Mouse (Mus musculus): ENCODE results near the gene Tex13c2.

Tex13c2 gene

DNA sequence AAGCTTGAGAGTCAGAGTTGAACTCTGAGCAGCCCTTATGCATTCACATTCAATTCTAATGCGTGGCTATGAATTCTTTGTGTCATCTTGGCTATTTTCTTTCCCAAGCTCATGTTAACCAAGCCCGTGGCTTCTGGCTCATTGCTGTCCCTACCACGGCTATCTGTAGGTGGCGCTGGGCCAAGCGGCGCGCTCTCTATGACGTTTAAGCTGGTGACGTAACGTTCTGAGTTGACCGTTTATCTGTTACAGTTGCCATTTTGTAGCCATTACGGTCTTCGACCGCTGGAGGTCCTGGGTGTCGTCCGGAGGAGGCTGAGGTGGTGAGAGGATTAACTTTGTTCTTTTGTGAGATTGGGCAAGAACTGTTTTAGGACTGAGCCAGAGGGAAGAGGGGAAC lies at the start of gene Tex13c2:
Gene Tex13c2 (plus strand): TSS at position 246 of the 400 bp plus-strand sequence.
- DNase-seq (ENCODE audit: low read depth, low spot score): no peak

DNA sequence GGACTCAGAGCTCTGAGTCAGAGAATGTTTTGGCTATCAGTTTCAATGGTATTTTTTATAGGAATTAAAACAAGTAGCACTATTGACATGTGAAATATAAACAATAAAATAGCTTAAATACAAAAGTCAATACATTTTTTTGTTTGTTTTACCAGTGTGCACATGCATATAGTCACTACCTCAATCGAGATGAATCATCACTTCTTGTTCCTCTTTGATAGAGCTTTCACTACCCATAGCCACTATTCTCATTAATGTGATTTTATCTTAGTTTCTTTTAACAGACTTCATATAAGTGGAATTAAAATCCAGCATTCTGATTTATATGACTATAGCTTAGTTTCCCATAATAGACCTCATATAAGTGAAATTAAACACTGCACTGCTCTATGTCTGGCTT lies 39.2 kb upstream of the Tex13c2 start:
- DNase-seq (ENCODE audit: low read depth, low spot score): no peak

DNA sequence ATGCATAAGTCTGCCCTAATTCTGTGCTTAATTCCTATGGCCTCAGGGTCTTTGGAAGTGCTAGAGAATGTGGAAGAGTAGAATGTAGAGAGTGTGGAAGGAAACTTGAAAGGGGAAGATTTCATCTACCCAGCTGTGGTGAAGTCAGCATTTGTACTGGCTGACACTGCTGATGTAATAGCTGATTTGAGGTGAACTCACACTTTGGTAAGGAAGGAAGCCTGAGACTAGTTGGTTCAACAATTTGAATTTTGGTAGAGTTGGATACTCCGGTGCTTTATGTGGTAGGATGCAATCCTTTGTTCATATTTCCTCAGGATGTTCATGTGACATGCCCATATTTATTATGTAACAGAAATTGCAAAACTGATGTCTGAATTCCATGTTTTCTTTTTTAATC lies 36.5 kb upstream of the Tex13c2 start:
- DNase-seq (ENCODE audit: low read depth, low spot score): no peak

DNA sequence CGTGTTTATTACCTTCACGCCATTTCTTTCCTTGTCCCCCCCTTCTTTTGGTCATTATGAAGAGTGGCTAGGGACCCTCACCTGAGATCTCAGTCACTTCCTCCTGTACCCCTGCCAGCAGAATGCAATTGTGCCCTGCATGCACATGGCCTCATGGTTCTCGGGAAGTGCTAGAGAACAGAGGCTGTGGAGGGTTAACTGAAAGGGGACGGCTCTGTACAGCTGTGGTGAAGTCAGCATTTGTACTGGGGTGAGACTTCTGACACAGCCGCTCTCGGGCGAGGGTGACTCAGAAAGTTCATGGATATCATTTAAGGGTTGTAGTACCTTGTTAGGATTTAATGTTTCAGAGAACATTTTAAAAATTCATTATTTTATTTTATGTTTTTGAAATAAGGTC lies 35.0 kb upstream of the Tex13c2 start:
- no peak for DNase-seq (ENCODE audit: low read depth, low spot score)

DNA sequence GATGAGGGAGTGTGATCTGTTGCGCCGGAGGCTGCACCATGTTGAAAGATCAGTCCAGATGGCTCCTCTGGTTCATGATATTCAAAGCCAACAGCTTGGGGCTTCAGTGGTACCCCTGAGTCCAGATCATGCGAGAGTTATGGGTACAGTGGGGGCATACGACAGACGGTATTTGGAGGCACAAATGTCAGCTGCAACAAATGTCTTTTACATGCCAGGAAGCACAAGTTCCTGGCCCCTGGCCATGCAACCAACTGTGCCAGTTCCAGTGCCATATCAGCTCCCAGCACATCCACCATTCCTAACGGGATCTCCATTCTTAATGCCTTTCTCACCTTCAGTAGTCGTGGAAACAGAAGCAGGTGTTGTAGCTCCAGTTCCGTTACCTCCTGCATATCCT lies 845 bp downstream of the Tex13c2 start:
- no peak for DNase-seq (ENCODE audit: low read depth, low spot score)

DNA sequence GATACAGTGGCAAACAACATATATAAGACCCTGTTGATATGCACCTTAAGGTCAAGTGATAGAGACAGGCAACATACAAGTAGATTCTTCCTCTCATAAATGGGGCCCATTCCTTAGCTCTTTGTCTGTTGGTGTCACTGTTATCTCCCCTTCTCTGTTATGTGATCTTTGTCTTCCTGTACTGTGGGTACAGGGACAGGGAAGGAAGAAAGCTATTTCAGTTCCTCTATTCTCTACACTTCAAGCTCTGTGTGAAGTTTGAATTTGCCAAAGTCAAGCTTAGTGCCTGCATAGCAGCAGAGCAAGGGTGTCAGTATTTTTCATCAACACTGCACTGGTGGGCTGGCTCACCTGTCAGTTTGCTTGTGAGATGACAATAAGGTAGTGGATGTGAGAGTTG lies 11.0 kb downstream of the Tex13c2 start:
- DNase-seq (ENCODE audit: low read depth, low spot score): no peak

DNA sequence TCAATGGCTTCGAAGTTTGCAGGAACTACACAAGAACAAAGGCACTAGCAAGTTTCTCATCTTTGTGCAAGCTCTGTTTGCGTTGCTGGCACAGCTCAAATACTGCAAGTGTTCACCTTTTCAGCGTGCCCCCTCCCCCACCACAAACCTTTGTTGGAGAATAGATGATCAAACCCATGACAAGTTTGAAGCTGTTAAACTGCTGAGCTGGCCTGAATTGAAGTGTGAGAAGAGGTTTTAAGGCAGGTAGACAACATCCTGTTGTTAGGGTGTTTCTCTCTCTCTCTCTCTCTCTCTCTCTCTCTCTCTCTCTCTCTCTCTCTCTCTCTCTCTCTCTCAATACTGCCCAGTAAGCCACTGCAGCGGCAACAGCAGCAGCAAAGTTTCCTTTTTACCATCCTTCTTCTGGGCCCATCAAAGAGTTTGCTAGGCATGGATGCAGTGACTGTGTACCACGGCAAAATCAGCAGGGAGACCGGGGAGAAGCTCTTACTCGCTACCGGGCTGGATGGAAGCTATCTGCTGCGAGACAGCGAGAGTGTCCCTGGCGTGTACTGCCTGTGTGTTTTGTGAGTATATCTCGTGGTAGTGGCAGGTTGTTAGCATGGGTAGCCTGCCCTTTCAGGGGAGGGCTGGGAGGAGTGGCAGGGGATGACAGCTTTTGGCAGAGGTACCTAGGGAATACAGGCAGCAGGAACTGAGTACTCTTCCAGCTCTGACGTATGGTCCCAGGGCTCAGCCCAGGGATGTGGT lies 13.0 kb downstream of the Tex13c2 start, which contains the start of gene Sh2d1a:
Gene Sh2d1a (plus strand): TSS at position 163 of the 753 bp plus-strand sequence.
- DNase-seq (ENCODE audit: low read depth, low spot score): no peak

DNA sequence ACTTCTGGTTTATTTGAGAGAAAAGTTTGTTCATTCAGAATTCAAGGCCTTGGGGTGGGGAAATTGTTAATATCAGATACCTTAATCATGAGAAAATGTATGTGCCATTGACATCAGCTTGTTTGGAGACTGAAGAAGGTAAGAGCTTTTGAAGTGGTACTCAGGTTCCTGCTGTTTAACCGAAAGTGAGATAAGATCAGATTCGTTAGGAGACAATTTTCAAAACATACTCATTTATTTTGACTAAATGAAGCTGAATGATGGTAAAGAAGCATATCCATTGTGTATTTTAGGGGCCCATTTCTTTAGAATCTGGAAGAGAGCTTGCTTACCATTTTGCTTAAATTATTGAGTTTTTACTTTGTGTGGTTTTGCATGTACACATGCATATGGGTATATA lies 21.6 kb downstream of the Tex13c2 start:
- DNase-seq (ENCODE audit: low read depth, low spot score): no peak

DNA sequence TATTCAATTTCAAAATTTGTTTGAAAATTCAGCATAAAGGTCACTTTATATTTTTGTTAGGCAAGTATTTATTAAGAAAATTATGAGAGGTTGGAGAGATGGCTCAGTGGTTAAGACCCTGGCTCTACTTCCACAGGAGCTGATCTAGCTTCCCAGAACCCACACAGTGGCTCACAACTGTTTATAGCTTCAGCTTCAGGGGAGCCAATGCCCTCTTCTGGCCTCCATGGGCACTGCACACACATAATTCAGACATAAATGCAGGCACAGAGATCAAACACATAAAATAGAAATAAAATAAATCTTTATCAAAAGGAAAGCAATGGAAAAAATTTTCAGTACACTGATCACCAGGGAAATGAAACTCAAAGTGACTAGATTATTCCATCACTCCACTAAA lies 23.1 kb downstream of the Tex13c2 start:
- DNase-seq (ENCODE audit: low read depth, low spot score): no peak

DNA sequence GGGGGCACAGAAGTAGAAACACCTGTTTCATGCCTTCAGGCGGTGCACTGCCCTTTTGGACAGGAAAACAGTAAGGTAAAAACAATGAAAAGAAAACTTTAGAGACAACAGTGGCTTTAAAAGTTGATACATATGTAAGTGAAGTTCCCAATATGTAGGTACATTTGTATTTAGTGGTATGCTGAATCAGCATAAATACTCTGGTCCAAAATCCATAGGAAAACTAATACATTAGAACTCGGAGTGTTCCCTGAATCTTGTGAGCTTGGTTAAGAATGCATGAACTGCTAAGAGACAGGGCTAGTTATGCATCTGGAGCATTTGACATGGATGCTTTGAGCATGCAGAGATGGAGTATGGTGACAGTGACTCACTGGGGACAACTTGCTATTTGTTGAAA lies 33.4 kb downstream of the Tex13c2 start:
- no peak for DNase-seq (ENCODE audit: low read depth, low spot score)

DNA sequence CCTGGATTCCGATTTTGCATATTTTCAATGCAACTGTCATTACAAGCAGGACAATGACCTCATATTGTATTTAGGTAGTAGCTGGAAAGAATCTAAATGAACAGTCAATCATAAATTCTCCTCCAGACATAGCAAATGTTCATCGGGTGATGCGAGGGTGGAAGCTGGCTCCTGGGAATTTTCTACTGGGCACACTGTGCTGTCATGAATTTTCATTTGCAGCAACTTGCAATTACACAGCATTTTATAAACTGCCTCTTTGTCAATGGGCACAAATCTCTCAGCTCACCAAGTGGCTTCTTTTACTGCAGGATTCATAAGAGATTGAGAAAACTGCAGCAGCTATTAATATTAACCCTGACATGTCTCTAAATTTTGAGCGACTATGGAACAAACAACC lies 41.2 kb downstream of the Tex13c2 start:
- no peak for DNase-seq (ENCODE audit: low read depth, low spot score)

DNA sequence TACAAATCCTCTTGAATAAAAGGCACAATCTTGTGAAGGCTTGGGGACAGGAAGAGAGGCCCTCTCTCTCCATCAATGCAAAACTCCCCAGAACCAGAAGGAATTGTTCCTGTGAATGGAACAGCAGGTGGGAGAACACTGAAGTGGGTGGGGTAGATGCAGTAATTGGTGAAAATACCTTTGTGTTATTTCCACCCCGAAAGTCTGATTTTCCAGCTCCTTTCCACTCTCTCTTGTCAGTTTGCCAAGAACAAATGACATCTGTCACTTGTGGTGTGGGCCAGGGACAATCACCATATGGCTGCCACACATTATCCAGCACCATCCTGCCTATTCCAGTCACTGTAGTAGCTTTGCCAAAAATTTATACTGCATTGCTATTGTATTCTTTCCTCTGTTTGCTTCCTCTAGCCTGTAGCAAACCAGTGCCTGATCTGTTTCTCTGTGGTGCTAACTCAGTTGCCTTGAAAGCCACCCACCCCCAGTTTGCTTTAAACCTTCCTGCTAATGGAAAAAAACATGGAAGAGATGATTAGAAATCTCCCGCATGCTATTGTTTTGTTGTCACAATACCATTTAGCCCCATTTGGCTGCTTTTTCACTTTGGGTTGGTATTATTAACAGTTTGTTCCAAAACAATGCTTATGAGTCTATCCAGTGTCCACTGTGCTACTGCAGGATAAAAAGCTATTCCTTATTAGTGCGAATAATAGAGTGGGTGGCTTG lies 50.7 kb downstream of the Tex13c2 start:
- no peak for DNase-seq (ENCODE audit: low read depth, low spot score)

DNA sequence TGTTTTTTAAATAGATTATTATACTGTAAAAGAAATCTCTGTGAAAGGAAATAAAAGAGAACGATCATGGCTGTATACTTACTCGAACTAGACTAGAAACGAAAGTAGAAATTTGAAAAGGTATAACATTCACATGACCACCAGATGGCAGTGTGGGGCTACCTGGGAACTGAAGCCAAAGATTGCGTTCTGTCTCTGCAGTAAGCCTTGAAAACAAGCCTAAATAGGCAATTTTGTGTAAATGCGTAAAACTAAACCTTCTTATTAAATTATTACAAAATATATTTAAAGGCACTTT lies 51.2 kb downstream of the Tex13c2 start:
- peak; percentile 46 for DNase-seq (ENCODE audit: low read depth, low spot score)
